Mouse (Mus musculus) splenic B cell, adult 2 months (primary cell): ENCODE data around the gene Gcsam.

ENCODE experiments used
- DNase-seq: peaks from one replicate; pipeline ENCODE4 v3.0.0-alpha.2; 2011; ENCODE audit warnings: low read depth, low spot score
- H3K27me3 ChIP-seq: 2 replicates; pipeline ENCODE4 v1.6.1; 2012; ENCODE audit warnings: mild to moderate bottlenecking, low read length, moderate library complexity, mixed read lengths; ENCODE audit not compliant: control insufficient read depth, poor library complexity, insufficient read depth, severe bottlenecking
- H3K36me3 ChIP-seq: 2 replicates; pipeline ENCODE4 v1.6.1; 2012; ENCODE audit warnings: mild to moderate bottlenecking, low read length, moderate library complexity, mixed read lengths; ENCODE audit not compliant: control insufficient read depth, poor library complexity, insufficient read depth, severe bottlenecking

The Gcsam gene

GRCm38 (mm10) chr16:45659596-45659995 is 49.4 kb downstream of the Gcsam start:
- Histone ChIP-seq H3K27me3 (no peaks in the 10 kb centered on the region), H3K36me3 (no peaks in the 10 kb centered on the region)
- no peak for DNase-seq

- H3K36me3 ChIP-seq, result no peaks in the 10 kb centered on the region
- DNase-seq, result no peak
- H3K27me3 ChIP-seq, result no peaks in the 10 kb centered on the region
Measured at GRCm38 (mm10) chr16:45662381-45662780, 52.2 kb downstream of the Gcsam start.

GRCm38 (mm10) chr16:45666136-45666535 is 56.0 kb downstream of the Gcsam start:
- DNase-seq, result peak; percentile 19
- Histone ChIP-seq H3K36me3 (no peaks in the 10 kb centered on the region), H3K27me3 (no peaks in the 10 kb centered on the region)

GRCm38 (mm10) chr16:45668178-45668577 is 58.0 kb downstream of the Gcsam start:
- H3K36me3 ChIP-seq, result no peaks in the 10 kb centered on the region
- DNase-seq, result no peak

GRCm38 (mm10) chr16:45670005-45670404 is 59.8 kb downstream of the Gcsam start:
- no peaks in the 10 kb centered on the region for H3K36me3 ChIP-seq
- no peak for DNase-seq

More at GRCm38 (mm10) chr16:45668178-45668577, 58.0 kb downstream of the Gcsam start:
- no peaks in the 10 kb centered on the region for H3K27me3 ChIP-seq

More at GRCm38 (mm10) chr16:45670005-45670404, 59.8 kb downstream of the Gcsam start:
- H3K27me3 ChIP-seq, result no peaks in the 10 kb centered on the region
